Mouse (Mus musculus): ENCODE data around the gene Got1.

- TF ChIP-seq GATA1 (IDR thresholded peaks at IDR 0.05; ENCODE audit: low read length), result no peak
- TF ChIP-seq TAL1 (IDR thresholded peaks at IDR 0.05; ENCODE audit: low read length), result no peak
Observed at GRCm38 (mm10) chr19:43519226-43519625, 5.2 kb downstream of the Got1 start.
